Mouse (Mus musculus): ENCODE measurements at regions not wholly inside any gene's neighbourhood (a gene's known extent, or its start where the extent isn't known, plus 50 kb on each side); places are given as distances from the start of the nearest gene placed in this dataset.

DNA sequence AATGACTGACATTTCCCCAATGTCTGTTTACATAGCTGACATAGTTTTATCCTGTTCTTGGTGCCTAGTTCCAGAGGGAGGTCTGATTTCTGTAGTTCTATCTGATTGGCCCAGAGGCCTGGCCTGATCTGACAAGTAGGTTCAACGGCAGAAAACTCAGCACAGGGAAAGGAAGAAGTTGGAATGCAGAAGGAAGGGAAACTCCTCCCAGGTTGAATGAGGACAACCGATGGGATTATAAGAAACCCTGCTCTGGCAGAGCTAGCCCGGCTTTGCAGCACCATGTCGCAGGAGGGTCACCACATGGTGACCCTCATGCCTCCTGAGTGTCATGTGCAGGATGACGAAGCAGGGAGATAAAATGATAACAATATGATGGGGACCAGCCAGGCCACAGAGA lies 89.8 kb upstream of the Gsc start:
- DNase-seq: no peak

DNA sequence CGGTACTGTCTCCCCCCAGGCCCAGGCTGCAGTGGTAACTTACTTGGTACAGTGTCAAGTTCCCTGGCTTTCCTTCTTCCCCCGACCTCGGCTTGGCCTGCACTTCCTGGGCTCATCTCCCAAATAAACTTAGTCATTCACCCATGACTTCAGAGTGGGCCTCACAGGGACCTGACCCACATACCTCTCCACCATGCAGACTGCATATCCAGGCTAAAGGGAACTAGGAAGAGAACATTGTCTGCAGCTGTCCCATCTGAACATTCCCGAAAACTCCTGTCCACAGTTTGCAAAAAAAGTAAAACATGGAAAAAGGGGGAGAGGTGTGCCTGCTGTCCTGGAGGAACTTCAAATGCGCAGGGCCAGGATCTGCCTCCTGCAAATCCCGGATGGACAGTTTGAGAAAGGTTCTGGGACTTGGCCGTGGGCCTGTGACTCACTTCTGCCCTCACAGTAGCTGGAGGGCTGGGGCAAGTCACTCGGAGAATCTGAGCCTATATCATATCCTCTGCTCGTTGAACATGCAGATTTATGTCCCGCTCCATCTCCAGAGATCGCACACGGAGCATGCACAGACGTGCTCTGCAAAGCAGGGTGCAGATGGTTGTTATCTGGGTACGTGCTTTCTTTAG lies 87.9 kb upstream of the Gsc start:
- DNase-seq: no peak

DNA sequence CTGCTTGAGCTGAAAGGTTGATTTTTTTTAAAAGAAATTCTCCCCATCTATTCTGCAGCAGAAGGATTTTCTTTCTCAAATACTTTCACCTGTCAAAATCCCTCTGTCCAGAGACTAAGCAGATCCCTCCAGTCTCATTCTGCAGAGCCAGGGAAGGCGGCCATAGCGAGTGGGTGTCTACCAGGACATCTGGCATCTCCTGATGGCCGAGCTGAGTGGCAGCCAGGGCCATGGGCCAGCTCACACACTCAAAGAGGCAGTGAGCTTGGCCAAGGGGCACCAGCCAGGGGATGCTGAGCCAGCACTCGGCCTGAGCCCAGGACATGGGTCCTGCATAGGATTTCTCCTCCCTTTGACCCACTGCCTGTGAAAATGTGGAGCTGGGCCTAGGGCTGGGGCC lies 84.6 kb upstream of the Gsc start:
- peak in 1 of 2 experiments; percentile 4 for DNase-seq

DNA sequence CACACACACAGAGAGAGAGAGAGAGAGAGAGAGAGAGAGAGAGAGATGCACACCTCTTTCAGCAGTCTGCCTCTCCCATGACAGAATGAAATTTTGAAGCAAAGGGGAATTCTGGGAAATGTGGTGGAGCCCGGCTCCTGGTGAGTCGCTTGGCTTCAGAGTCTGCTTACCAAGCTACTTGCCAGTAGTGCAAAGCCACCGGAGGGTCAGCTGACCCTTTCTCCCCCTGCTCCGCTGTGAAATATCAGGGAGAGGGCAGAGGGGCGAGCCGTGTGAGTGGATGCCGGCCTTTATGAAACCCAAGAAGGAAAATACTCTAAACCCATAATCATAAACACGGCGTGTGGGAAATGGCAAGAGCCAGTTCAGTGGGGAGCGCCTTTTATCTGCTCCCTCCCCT lies 84.2 kb upstream of the Gsc start:
- no peak for DNase-seq

DNA sequence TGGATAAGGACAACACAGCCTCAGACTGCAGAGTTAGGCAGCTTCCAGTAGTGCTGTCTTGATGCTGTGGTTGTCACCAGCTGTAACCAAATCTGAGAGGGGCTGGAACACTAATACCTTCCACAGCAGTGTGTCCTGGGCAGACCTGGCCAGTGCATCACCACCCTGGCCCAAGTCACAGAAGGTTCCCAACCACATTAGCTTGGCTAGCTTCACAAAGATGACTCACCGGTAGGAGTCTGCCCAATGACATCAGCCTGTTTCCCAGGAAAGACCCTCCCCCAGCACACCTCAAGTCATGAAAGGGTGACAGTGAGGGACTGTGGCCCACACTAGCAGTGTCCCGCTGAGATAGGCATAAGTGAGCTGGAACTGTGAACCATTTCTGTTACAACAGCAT lies 75.5 kb upstream of the Gsc start:
- no peak for DNase-seq

DNA sequence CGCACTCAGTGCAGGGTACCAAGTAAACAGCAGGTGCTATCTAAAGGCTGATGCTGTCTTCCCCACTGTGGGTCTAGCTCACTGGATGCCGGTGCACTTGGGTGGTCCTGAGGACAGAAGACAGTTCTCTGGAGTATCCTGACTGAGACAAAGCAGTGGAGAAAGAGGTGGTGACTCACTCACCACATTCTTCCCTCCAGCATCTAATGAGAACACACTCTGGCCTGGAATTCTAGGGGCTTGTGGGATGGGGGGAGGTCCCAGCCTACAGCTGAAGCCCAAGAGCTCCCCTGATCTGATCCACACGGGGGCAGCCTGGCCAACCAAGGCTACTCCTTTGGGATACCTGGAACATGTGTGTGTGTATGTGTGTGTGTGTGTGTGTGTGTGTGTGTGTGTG lies 74.4 kb upstream of the Gsc start:
- DNase-seq: no peak

DNA sequence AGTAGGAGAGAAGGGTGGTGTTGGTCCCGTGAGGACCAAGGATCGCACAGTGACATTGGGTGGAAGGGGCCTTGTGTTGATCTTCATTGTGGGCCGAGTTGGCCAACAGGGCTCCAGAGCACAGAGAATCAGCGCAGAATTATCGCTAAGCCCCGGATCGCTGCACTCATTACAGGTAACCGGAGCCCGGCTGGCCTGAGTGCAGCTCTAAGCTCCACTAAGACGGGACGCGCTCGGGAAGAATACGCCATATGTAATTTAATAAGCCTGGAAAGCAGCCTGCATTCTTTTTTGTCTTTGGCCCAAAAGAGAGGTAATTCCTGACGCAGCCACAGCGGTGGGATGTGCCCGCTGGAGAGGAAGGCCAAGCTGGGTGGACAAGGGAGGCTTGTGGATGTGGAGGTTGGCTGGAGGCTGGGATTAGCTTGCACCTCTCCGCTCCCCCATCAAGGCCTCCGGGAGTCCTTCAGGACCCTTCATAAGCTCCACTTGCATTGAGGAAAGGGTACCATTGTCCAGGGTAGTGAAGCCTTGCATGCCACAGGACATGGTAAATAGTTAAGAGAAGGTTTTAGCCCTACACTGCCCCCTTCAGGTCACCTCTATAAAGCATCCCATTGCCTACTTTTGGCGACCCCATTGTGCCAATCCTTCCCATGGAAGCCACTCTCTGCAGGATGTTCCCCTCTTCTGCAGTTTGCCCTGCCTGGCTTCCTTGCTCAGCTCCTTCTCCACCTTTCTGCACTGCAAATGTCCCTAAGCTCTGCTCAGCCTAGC lies 73.1 kb upstream of the Gsc start:
- DNase-seq: no peak

DNA sequence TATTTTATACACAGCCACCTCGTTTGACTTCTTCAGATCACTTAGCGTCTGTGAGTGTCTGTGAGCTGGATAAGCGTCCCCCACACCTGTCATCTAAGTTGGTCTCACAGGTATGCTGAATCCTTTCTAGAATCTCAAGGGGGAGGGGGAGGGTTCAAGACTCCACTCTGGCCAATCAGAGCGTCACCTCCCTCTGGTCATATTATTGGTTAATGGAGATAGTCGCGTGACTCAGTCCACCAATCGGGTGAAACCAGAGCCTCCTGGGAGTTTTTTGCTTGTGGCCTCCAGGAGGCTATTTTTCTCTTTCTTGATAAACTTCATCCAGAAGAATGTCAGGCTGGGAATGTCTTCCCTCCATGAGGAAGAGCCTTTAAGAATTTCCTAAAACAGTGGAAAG lies 66.8 kb upstream of the Gsc start:
- no peak for DNase-seq

DNA sequence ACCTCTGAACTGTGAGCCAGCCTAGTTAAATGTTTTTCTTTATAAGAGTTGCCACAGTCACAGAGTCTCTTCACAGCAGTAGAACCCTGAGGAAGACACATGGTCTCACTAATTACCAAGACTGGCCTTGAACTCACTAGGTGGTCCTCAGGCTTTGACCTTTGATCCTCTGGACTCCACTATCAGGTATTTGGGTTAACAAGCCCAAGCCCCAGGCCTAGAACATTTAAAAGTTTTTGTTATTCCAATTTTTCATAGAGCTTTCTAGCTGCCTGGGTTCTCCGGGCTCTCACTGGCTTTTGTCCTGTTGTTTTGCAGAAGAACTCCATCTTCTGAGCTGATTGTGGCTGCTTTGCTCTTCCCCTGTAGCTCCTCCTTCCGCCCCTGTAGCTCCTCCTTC lies 65.3 kb upstream of the Gsc start:
- no peak for DNase-seq

DNA sequence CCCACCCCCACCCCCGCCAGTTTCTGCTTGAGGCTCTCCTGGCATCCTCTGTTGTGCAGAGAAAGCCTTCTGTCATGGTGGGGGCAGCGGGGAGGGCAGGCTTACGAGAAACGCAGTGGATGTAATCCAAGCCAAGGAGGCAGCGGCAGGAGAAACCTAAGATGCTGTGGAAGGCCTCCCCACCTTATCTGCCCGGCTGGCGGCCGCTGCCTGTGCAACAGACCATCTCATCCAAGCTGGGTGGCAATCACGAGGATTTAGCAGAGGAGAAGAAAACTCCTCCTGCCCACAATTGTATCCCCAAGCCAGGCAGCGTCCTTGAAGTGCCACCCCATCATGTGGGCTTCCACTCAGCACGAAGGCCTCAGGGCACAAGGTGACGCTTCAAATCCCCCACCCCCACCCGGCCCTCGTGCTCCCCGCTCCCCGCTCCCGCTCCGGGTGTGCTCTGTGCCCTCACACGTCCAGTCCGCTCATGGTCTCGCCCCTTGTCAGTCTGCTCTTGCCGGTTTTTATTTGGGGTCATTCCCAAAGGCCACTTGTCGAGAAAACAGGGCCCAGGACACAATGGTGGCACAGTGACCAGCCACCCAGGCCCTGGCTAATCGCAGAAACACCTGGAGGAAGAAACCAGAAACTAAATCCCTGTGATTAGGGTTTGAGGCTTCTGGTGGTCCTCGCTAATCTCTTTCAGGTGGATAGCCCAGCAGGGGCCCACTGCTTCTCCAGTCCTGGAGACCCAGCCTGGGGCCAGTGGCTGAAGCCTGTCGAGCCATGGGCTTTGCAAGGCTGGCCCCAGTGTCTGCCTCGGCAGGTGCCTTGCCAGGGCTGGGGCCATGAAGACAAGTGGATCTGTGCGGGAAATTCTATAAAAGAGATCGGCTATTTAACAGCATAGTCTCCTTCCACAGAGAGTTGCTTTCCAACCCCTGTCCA lies 58.6 kb upstream of the Gsc start:
- DNase-seq: no peak

DNA sequence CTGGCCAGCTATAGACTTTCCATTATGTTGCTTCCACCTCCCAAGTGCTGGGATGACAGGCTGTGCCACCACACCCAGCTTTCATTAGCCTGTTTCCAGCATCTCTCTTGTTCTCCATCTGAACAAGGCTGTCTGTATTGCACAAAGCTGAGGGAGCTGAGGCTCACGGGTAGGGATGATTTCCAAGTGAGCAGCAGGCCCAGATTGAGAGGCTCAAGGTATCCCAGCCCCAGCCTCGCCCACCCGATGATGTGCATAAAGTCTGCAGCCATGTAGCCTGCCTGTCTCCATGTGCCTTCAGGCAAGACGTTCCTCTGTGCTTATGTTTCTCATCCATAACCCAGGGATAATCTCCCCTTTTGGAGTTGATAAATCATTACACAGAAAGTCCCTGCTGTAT lies 57.5 kb upstream of the Gsc start:
- DNase-seq: no peak
